Mouse (Mus musculus): ENCODE measurements at regions not wholly inside any gene's neighbourhood (a gene's known extent, or its start where the extent isn't known, plus 50 kb on each side); places are given as distances from the start of the nearest gene placed in this dataset.

- no peak for DNase-seq (ENCODE audit: low read depth, low spot score)
These were observed 71.4 kb upstream of the Elovl5 start for GRCm38 (mm10) chr9:77845664-77846290.

GRCm38 (mm10) chr9:77848580-77848979 lies 68.6 kb upstream of the Elovl5 start:
- DNase-seq (ENCODE audit: low read depth, low spot score), result no peak

GRCm38 (mm10) chr9:77849343-77849742 lies 67.8 kb upstream of the Elovl5 start:
- peak; percentile 26 for DNase-seq (ENCODE audit: low read depth, low spot score)

GRCm38 (mm10) chr9:77851336-77851735 lies 65.8 kb upstream of the Elovl5 start:
- no peak for DNase-seq (ENCODE audit: low read depth, low spot score)

GRCm38 (mm10) chr9:77857091-77858058 lies 59.8 kb upstream of the Elovl5 start:
- no peak for DNase-seq (ENCODE audit: low read depth, low spot score)

- DNase-seq (ENCODE audit: low read depth, low spot score), result no peak
These were observed 58.9 kb upstream of the Elovl5 start for GRCm38 (mm10) chr9:77858127-77858794.
